Mouse (Mus musculus) lung, adult 2 months (tissue): ENCODE results near the gene Sfmbt2. TPM values are rescaled to one million over a fixed set of nuclear protein-coding genes. Genes with fewer than 3 reads are reported as not detected.

Experiments used
- DNase-seq: peaks from one replicate; pipeline ENCODE4 v3.0.0; 2022
- H3K4me1 ChIP-seq: fragments of 200-500 bp; 2 replicates; pipeline ENCODE4 v1.6.1; 2011; ENCODE audit warnings: low read length; ENCODE audit not compliant: control insufficient read depth, insufficient read depth
- H3K4me3 ChIP-seq: fragments of 200-500 bp; replicated peaks from 2 replicates; pipeline ENCODE3; 2011; ENCODE audit warnings: low read depth, mild to moderate bottlenecking, control low read depth, low read length; ENCODE audit errors: extremely low read depth
- CTCF ChIP-seq: fragments of 200-500 bp; IDR thresholded peaks from 2 replicates; pipeline ENCODE4 v1.5.1; 2011; ENCODE audit warnings: mild to moderate bottlenecking, low read length, control low read depth; ENCODE audit not compliant: insufficient read depth
- POLR2A ChIP-seq: fragments of 200-500 bp; IDR thresholded peaks from 2 replicates; pipeline ENCODE4 v1.6.1; 2011; ENCODE audit warnings: low read depth, mild to moderate bottlenecking, control low read depth, low read length, borderline replicate concordance; ENCODE audit errors: extremely low read depth
- WGBS: fragments of 180-500 bp; shearing (Covaris S2); methylation state at CpG from one replicate; pipeline ENCODE4 v1.1.7; 2018; 5-methylcytosine and 5-hydroxymethylcytosine counted together
- polyA plus RNA-seq: library from polyadenylated mRNA; depleted of rRNA; stranded (reverse); fragments of >200 nt; gene quantifications from 2 replicates; pipeline ENCODE4 v1.2.3, GENCODE M21; 2012

Gene Sfmbt2
- polyA plus RNA-seq, 1 experiment, result 0.46 TPM

DNA sequence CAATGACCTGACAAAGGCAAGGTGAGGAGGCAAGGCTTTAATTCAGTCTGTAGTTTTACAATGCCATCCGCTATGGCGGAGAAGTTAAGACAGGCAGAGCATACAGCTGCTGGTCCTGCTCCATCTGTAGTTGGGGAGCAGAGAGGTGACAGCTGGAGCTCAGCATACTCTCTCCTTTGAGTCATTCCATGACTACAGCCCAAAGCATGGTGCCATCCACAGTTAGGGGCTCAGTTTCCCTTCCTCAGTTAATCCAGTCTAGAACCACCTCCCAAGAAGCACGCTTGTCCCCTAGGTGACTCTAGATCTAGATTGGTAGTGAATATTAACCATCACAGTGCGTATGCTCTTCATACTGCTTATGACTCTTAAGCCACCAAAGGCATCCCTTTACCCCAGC, 23.1 kb upstream of the Sfmbt2 start:
- WGBS, result 90% methylated on average over 4 of the region's 4 CpGs
- Histone ChIP-seq H3K4me1 (no peaks in the 10 kb centered on the region), H3K4me3 (no peak overlapping the region)
- no peak for DNase-seq
- TF ChIP-seq POLR2A (no peak), CTCF (no peak)

- no peak for DNase-seq
- TF ChIP-seq POLR2A, result no peak
- no peak for TF ChIP-seq CTCF
- H3K4me1 ChIP-seq, result no peaks in the 10 kb centered on the region
- WGBS, result 82% methylated on average over 5 of the region's 5 CpGs
- no peak overlapping the region for H3K4me3 ChIP-seq
Observed at GRCm38 (mm10) chr2:10348036-10348435, 22.3 kb upstream of the Sfmbt2 start.

- DNase-seq, result no peak
- no peak for TF ChIP-seq CTCF
- TF ChIP-seq POLR2A, result no peak
- 22% methylated on average over 4 of the region's 4 CpGs for WGBS
- Histone ChIP-seq H3K4me1 (no peaks in the 10 kb centered on the region), H3K4me3 (no peak overlapping the region)
Observed at GRCm38 (mm10) chr2:10350266-10350810, 20.0 kb upstream of the Sfmbt2 start.

- H3K4me1 ChIP-seq, result no peaks in the 10 kb centered on the region
- no peak overlapping the region for H3K4me3 ChIP-seq
- DNase-seq, result no peak
- WGBS, result 38% methylated on average over 1 of the region's 1 CpGs
- TF ChIP-seq POLR2A (no peak), CTCF (no peak)
Observed at GRCm38 (mm10) chr2:10351125-10351524, 19.2 kb upstream of the Sfmbt2 start.

GRCm38 (mm10) chr2:10352887-10353286, 17.4 kb upstream of the Sfmbt2 start:
- 53% methylated on average over 3 of the region's 3 CpGs for WGBS

GRCm38 (mm10) chr2:10353889-10354288, 16.4 kb upstream of the Sfmbt2 start:
- Histone ChIP-seq H3K4me3 (no peak overlapping the region), H3K4me1 (no peaks in the 10 kb centered on the region)
- 70% methylated on average over 4 of the region's 4 CpGs for WGBS
- TF ChIP-seq POLR2A, result no peak
- no peak for TF ChIP-seq CTCF
- no peak for DNase-seq

More at GRCm38 (mm10) chr2:10352887-10353286, 17.4 kb upstream of the Sfmbt2 start:
- no peak for TF ChIP-seq CTCF
- TF ChIP-seq POLR2A, result no peak
- DNase-seq, result no peak
- H3K4me3 ChIP-seq, result no peak overlapping the region
- no peaks in the 10 kb centered on the region for H3K4me1 ChIP-seq

DNA sequence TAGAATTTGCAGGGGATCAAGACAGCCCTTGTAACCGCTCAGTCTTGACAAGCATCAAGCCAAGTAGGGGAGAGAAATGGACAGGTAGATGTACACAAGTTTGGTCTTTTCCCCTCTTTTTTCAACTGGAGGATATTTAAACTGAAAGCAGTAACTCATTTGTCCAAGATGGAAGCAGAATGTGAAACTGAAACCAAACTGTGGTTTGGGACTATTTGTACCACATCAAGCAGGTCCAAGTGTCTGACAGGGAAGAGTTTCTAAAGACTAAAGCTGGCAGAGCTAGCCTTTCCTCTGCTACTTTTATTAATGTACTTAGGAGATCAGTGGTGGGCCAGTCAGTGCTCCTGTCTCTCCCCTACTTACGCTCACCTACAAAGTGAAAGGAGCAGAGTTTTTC, 10.4 kb upstream of the Sfmbt2 start:
- DNase-seq, result no peak
- TF ChIP-seq CTCF (no peak), POLR2A (no peak)
- H3K4me3 ChIP-seq, result no peak overlapping the region
- WGBS, result 89% methylated on average over 2 of the region's 2 CpGs
- H3K4me1 ChIP-seq, result peaks cover 4% of the 10 kb centered on the region; the same call in 1 of the 2 replicates

- peaks cover 2% of the 10 kb centered on the region; the same call in 1 of the 2 replicates for H3K4me1 ChIP-seq
- no peak for DNase-seq
Observed at GRCm38 (mm10) chr2:10365081-10365480, 5.2 kb upstream of the Sfmbt2 start.

GRCm38 (mm10) chr2:10366284-10366683, 4.0 kb upstream of the Sfmbt2 start:
- Histone ChIP-seq H3K4me3 (no peak overlapping the region), H3K4me1 (no peaks in the 10 kb centered on the region)
- TF ChIP-seq CTCF, result 0 out of 2 replicates have a peak, but pooled peaks have one; percentile 1
- TF ChIP-seq POLR2A, result no peak
- no peak for DNase-seq
- 16% methylated on average over 2 of the region's 2 CpGs for WGBS

More at GRCm38 (mm10) chr2:10365081-10365480, 5.2 kb upstream of the Sfmbt2 start:
- TF ChIP-seq CTCF (no peak), POLR2A (no peak)
- H3K4me3 ChIP-seq, result no peak overlapping the region
- WGBS, result 95% methylated on average over 6 of the region's 6 CpGs

DNA sequence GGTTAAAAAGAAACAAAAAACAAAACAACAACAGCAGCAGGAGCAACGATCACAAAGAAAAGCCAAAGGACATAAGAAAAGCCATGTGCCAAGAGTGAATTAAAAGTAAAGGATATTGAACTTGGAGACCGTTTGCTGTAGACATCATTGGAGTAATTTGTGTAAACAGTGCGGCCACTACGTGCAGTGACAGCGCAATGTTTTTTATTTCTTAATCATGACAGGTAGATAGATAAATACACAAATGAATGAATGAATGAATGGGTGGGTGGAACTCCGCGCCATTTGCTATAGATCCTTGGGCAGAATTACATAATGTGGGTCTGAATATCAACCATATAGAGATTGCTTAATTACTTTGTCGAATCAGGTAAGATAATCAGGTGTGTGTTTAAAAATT, 634 bp upstream of the Sfmbt2 start:
- TF ChIP-seq POLR2A, result no peak
- TF ChIP-seq CTCF, result no peak
- 8% methylated on average over 8 of the region's 8 CpGs for WGBS
- DNase-seq, result no peak
- no peak overlapping the region for H3K4me3 ChIP-seq
- peaks cover 8% of the 10 kb centered on the region for H3K4me1 ChIP-seq
